In genomic region chr3:90081365-90082240, GRCm38 (mm10) we compare ENCODE assay signal across 8 mouse cellular contexts. TPM values are rescaled to one million over a fixed set of nuclear protein-coding genes. Genes with fewer than 3 reads are reported as not detected.
DNase-seq lines count a peak whose midpoint lies in the region; ATAC-seq lines count a peak whose summit lies in the region.

No protein-coding gene starts in this region.

- no peaks in the 10 kb centered on the region for H3K9me3 ChIP-seq in neural tube, embryonic 11.5 days (ENCODE audit: control insufficient read depth, low read length)
- no peaks in the 10 kb centered on the region for H3K9me3 ChIP-seq in forebrain, embryonic 14.5 days (replicated peaks; ENCODE audit: control insufficient read depth, low read length)
- H3K9me3 ChIP-seq in kidney, embryonic 14.5 days (ENCODE audit: control insufficient read depth, low read length), result no peaks in the 10 kb centered on the region

- H3K27me3 ChIP-seq in neural tube, embryonic 11.5 days (ENCODE audit: control insufficient read depth, insufficient read depth, low read length), result no peaks in the 10 kb centered on the region
- no peaks in the 10 kb centered on the region for H3K27me3 ChIP-seq in forebrain, embryonic 14.5 days (replicated peaks; ENCODE audit: control insufficient read depth, insufficient read depth, low read length)
- H3K27me3 ChIP-seq in kidney, embryonic 14.5 days (ENCODE audit: control insufficient read depth, insufficient read depth, low read length), result no peaks in the 10 kb centered on the region

- H3K36me3 ChIP-seq in neural tube, embryonic 11.5 days (ENCODE audit: control insufficient read depth, insufficient read depth, low read length), result no peaks in the 10 kb centered on the region
- peaks cover 7% of the 10 kb centered on the region; the same call in 1 of the 2 replicates for H3K36me3 ChIP-seq in forebrain, embryonic 14.5 days (ENCODE audit: control insufficient read depth, insufficient read depth, low read length)
- H3K36me3 ChIP-seq in kidney, embryonic 14.5 days (ENCODE audit: control insufficient read depth, insufficient read depth, low read length), result peaks cover 8% of the 10 kb centered on the region; the same call in 1 of the 2 replicates

- ATAC-seq in neural tube, embryonic 11.5 days (ENCODE audit: insufficient read depth, low FRiP score, low TSS enrichment), result no peak
- no peak for ATAC-seq in forebrain, embryonic 14.5 days
- no peak for ATAC-seq in kidney, embryonic 14.5 days (ENCODE audit: low FRiP score, low TSS enrichment)
- ATAC-seq in megakaryocyte progenitor cell, adult 5-6 weeks (replicated peaks; ENCODE audit: poor library complexity), result peak; percentile 30

- H3K9ac ChIP-seq in neural tube, embryonic 11.5 days (ENCODE audit: low read length), result 0 out of 2 replicates have a peak overlapping the region, but pooled peaks have one; percentile 7
- H3K9ac ChIP-seq in forebrain, embryonic 14.5 days (ENCODE audit: low read length), result no peak overlapping the region
- peak overlapping the region; percentile 46; the same call in 1 of the 2 replicates for H3K9ac ChIP-seq in kidney, embryonic 14.5 days (ENCODE audit: low read depth, low read length)

- H3K4me3 ChIP-seq in neural tube, embryonic 11.5 days (ENCODE audit: low read depth, low read length), result peak overlapping the region; percentile 91
- no peak overlapping the region for H3K4me3 ChIP-seq in forebrain, embryonic 14.5 days (ENCODE audit: low read depth, low read length)
- H3K4me3 ChIP-seq in kidney, embryonic 14.5 days (ENCODE audit: low read length), result peak overlapping the region; percentile 83; the same call in 1 of the 2 replicates

- H3K27ac ChIP-seq in neural tube, embryonic 11.5 days (ENCODE audit: low read depth, low read length), result no peak overlapping the region
- no peak overlapping the region for H3K27ac ChIP-seq in forebrain, embryonic 14.5 days (ENCODE audit: low read depth, low read length)
- peak overlapping the region; percentile 53 for H3K27ac ChIP-seq in kidney, embryonic 14.5 days (ENCODE audit: low read depth, low read length)

- H3K4me2 ChIP-seq in neural tube, embryonic 11.5 days (ENCODE audit: low read depth), result peak overlapping the region; percentile 87
- H3K4me2 ChIP-seq in forebrain, embryonic 14.5 days (ENCODE audit: low read length), result peak overlapping the region; percentile 93
- H3K4me2 ChIP-seq in kidney, embryonic 14.5 days (replicated peaks; ENCODE audit: low read depth, low read length), result peak overlapping the region; percentile 49

- 82% methylated on average over 5 of the region's 5 CpGs for WGBS in neural tube, embryonic 11.5 days
- 79% methylated on average over 5 of the region's 5 CpGs for WGBS in forebrain, embryonic 14.5 days
- 71% methylated on average over 5 of the region's 5 CpGs for WGBS in kidney, embryonic 14.5 days

- DNase-seq in neural tube, embryonic 11.5 days (ENCODE audit: low spot score), result no peak
- no peak for DNase-seq in neural tube, embryonic 10.5 days (ENCODE audit: extremely low spot score, low spot score)
- DNase-seq in forebrain, embryonic 14.5 days (ENCODE audit: low spot score), result no peak
- DNase-seq in adrenal gland, postnatal 4 days (ENCODE audit: low spot score in 2 of 2), result no peak
- DNase-seq in frontal cortex, adult 2 months (ENCODE audit: extremely low spot score in 1 of 2, low spot score in 1 of 2), result no peak
- DNase-seq in embryo, embryonic 10 days (ENCODE audit: low spot score), result no peak

- H3K4me1 ChIP-seq in neural tube, embryonic 11.5 days (ENCODE audit: control insufficient read depth, insufficient read depth, low read length), result peaks cover 14% of the 10 kb centered on the region
- H3K4me1 ChIP-seq in forebrain, embryonic 14.5 days (ENCODE audit: control insufficient read depth, insufficient read depth, low read length), result peaks cover 28% of the 10 kb centered on the region
- H3K4me1 ChIP-seq in kidney, embryonic 14.5 days (ENCODE audit: control insufficient read depth, insufficient read depth, low read length), result peaks cover 46% of the 10 kb centered on the region

RNA-seq across cellular contexts. Expression of gene Tpm3, which starts 9.2 kb away (rescaled TPM):
- 509 and 535 TPM in 2 replicates for polyA plus RNA-seq in neural tube, embryonic 11.5 days (2014; fragmentation: Nextera tagmentation; extraction: Ambion mirVana)
- polyA plus RNA-seq in forebrain, embryonic 14.5 days (2014; fragmentation: Nextera tagmentation; extraction: Ambion mirVana), result 385 and 432 TPM in 2 replicates
- polyA plus RNA-seq in kidney, embryonic 14.5 days (2014; fragmentation: Nextera tagmentation; extraction: Ambion mirVana), result 515 and 579 TPM in 2 replicates
- total RNA-seq in megakaryocyte progenitor cell, adult 5-6 weeks (2015), result 515 and 516 TPM in 2 replicates
- total RNA-seq in megakaryocyte progenitor cell, adult 5-6 weeks (2017), result 880 and 886 TPM in 2 replicates
- total RNA-seq in adrenal gland, postnatal 4 days (2021), result 100 to 1,000 TPM; 234 to 246 TPM
- polyA plus RNA-seq in frontal cortex, adult 2 months (2012; rRNA removed), result 166 and 178 TPM in 2 replicates

RNA-seq across cellular contexts. Expression of gene Nup210l, which starts 22.3 kb away (rescaled TPM):
- 0.41 and 0.66 TPM in 2 replicates for polyA plus RNA-seq in neural tube, embryonic 11.5 days (2014; fragmentation: Nextera tagmentation; extraction: Ambion mirVana)
- polyA plus RNA-seq in forebrain, embryonic 14.5 days (2014; fragmentation: Nextera tagmentation; extraction: Ambion mirVana), result 0.28 and 0.30 TPM in 2 replicates
- 0.47 and 0.76 TPM in 2 replicates for polyA plus RNA-seq in kidney, embryonic 14.5 days (2014; fragmentation: Nextera tagmentation; extraction: Ambion mirVana)
- total RNA-seq in megakaryocyte progenitor cell, adult 5-6 weeks (2015), result 0.90 and 0.99 TPM in 2 replicates
- 0.47 and 0.71 TPM in 2 replicates for total RNA-seq in megakaryocyte progenitor cell, adult 5-6 weeks (2017)
- total RNA-seq in adrenal gland, postnatal 4 days (2021), result under 1 TPM; 0.45 to 0.48 TPM
- polyA plus RNA-seq in frontal cortex, adult 2 months (2012; rRNA removed), result 0.40 and 0.42 TPM in 2 replicates

RNA-seq across cellular contexts. Expression of gene Ubap2l, which starts 29.2 kb away (rescaled TPM):
- polyA plus RNA-seq in neural tube, embryonic 11.5 days (2014; fragmentation: Nextera tagmentation; extraction: Ambion mirVana), result 206 and 208 TPM in 2 replicates
- polyA plus RNA-seq in forebrain, embryonic 14.5 days (2014; fragmentation: Nextera tagmentation; extraction: Ambion mirVana), result 132 and 139 TPM in 2 replicates
- polyA plus RNA-seq in kidney, embryonic 14.5 days (2014; fragmentation: Nextera tagmentation; extraction: Ambion mirVana), result 201 and 264 TPM in 2 replicates
- total RNA-seq in megakaryocyte progenitor cell, adult 5-6 weeks (2015), result 187 and 189 TPM in 2 replicates
- 94.2 and 145 TPM in 2 replicates for total RNA-seq in megakaryocyte progenitor cell, adult 5-6 weeks (2017)
- total RNA-seq in adrenal gland, postnatal 4 days (2021), result 100 to 1,000 TPM; 217 to 233 TPM
- 106 and 121 TPM in 2 replicates for polyA plus RNA-seq in frontal cortex, adult 2 months (2012; rRNA removed)

RNA-seq across cellular contexts. Expression of gene 4933434E20Rik, which starts 30.2 kb away (rescaled TPM):
- polyA plus RNA-seq in neural tube, embryonic 11.5 days (2014; fragmentation: Nextera tagmentation; extraction: Ambion mirVana), result 197 TPM in 2 replicates
- 246 and 248 TPM in 2 replicates for polyA plus RNA-seq in forebrain, embryonic 14.5 days (2014; fragmentation: Nextera tagmentation; extraction: Ambion mirVana)
- 173 and 196 TPM in 2 replicates for polyA plus RNA-seq in kidney, embryonic 14.5 days (2014; fragmentation: Nextera tagmentation; extraction: Ambion mirVana)
- 54.6 and 65.9 TPM in 2 replicates for total RNA-seq in megakaryocyte progenitor cell, adult 5-6 weeks (2015)
- 36.0 and 42.3 TPM in 2 replicates for total RNA-seq in megakaryocyte progenitor cell, adult 5-6 weeks (2017)
- total RNA-seq in adrenal gland, postnatal 4 days (2021), result 10 to 100 TPM; 81.3 to 83.7 TPM
- polyA plus RNA-seq in frontal cortex, adult 2 months (2012; rRNA removed), result 93.9 and 94.1 TPM in 2 replicates
